In genomic region chr5:101725703-101726102, GRCm38 (mm10) we compare ENCODE assay signal across 17 mouse cellular contexts.
"Had no signal": no experiment of that assay in that cellular context is flagged by ENCODE, and none has a peak within 500 bp of the region (broad histone marks: within the 10 kb centered on the region; RNA-seq: fewer than 3 reads in every experiment).

No protein-coding gene starts in this region.

- H3K4me1 ChIP-seq: intestine, embryonic 15.5 days; liver, embryonic 13.5 days; lung, embryonic 15.5 days; megakaryocyte, embryonic 14.5 days; neural tube, embryonic 13.5 days had no signal

- H3K9ac ChIP-seq: intestine, embryonic 15.5 days; limb, embryonic 15.5 days; liver, embryonic 13.5 days; liver, postnatal 0 days; lung, embryonic 15.5 days; neural tube, embryonic 13.5 days had no signal

- DNase-seq: layer of hippocampus, adult 9-11 months; layer of hippocampus, postnatal 36 days; liver, embryonic 13.5 days; liver, postnatal 0 days; retina, postnatal 1 day; right cerebral cortex, postnatal 4 days; spleen, adult 18-20 months; thymus, adult 2 months; thymus, postnatal 25 days had no signal

- H3K27ac ChIP-seq: intestine, embryonic 15.5 days; limb, embryonic 15.5 days; liver, embryonic 13.5 days; macrophage; neural tube, embryonic 13.5 days had no signal

- H3K27me3 ChIP-seq: intestine, embryonic 15.5 days; limb, embryonic 15.5 days; liver, embryonic 13.5 days; lung, embryonic 15.5 days; megakaryocyte, embryonic 14.5 days; neural tube, embryonic 13.5 days had no signal

- ATAC-seq: liver, postnatal 0 days; midbrain, embryonic 16.5 days had no signal

- H3K4me3 ChIP-seq: intestine, embryonic 15.5 days; limb, embryonic 15.5 days; liver, embryonic 13.5 days; lung, embryonic 15.5 days; neural tube, embryonic 13.5 days had no signal

- H3K36me3 ChIP-seq: intestine, embryonic 15.5 days; limb, embryonic 15.5 days; liver, embryonic 13.5 days; lung, embryonic 15.5 days; neural tube, embryonic 13.5 days had no signal

- H3K4me2 ChIP-seq: intestine, embryonic 15.5 days; limb, embryonic 15.5 days; liver, embryonic 13.5 days; lung, embryonic 15.5 days; midbrain, embryonic 11.5 days; neural tube, embryonic 13.5 days had no signal

- H3K9me3 ChIP-seq: intestine, embryonic 15.5 days; limb, embryonic 15.5 days; liver, embryonic 13.5 days; lung, embryonic 15.5 days; megakaryocyte, embryonic 14.5 days; neural tube, embryonic 13.5 days had no signal
